Mouse (Mus musculus): Measurements from ENCODE around the gene Foxp4. TPM values are rescaled to one million over a fixed set of nuclear protein-coding genes. Genes with fewer than 3 reads are reported as not detected.

The Foxp4 gene
- polyA plus RNA-seq, 1 experiment from 2014 or later = 13.9 TPM

DNA sequence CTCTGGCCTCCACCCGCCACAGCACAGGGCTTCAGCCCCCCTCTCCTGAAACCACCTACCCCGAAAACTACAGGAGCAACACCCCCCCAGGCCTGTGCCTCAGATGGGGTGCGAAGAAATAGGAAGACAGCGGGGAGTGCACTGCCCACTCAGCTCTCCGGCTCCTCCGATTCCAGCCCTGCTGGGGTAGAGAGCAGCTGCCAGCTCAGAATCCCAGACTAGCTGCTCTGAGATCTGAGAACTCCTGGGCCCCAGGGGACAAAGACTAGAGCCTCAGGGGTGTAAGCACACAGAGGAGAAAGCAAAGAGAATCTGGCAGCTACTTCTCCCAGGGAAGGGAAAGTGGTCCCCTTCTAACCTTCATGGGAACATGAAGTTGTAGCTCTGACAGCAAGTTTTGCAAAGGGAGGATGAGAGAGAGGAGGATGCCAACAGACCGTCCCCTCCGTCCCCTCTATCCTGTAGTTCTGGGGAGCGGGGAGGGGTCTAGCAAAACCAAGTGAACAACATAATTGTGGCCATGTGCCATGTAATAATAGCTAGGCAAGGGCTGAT, 17.0 kb downstream of the Foxp4 start:
- Histone ChIP-seq H3K9ac (ENCODE audit: low read length) (peak overlapping the region; percentile 54), H3K27me3 (ENCODE audit: control insufficient read depth, insufficient read depth, low read length) (no peaks in the 10 kb centered on the region), H3K4me2 (ENCODE audit: low read depth, low read length) (no peak overlapping the region), H3K4me1 (ENCODE audit: control insufficient read depth, insufficient read depth, low read length) (peaks cover 48% of the 10 kb centered on the region), H3K36me3 (ENCODE audit: control insufficient read depth, insufficient read depth, low read length) (peaks cover 5% of the 10 kb centered on the region), H3K4me3 (replicated peaks; ENCODE audit: low read length) (no peak overlapping the region), H3K9me3 (replicated peaks; ENCODE audit: control insufficient read depth, low read length) (no peaks in the 10 kb centered on the region), H3K27ac (ENCODE audit: low read length) (peak overlapping the region; percentile 27; the same call in 1 of the 2 replicates)
- 50% methylated on average over 9 of the region's 9 CpGs for WGBS
- no peak for ATAC-seq (ENCODE audit: insufficient read depth, low FRiP score)

DNA sequence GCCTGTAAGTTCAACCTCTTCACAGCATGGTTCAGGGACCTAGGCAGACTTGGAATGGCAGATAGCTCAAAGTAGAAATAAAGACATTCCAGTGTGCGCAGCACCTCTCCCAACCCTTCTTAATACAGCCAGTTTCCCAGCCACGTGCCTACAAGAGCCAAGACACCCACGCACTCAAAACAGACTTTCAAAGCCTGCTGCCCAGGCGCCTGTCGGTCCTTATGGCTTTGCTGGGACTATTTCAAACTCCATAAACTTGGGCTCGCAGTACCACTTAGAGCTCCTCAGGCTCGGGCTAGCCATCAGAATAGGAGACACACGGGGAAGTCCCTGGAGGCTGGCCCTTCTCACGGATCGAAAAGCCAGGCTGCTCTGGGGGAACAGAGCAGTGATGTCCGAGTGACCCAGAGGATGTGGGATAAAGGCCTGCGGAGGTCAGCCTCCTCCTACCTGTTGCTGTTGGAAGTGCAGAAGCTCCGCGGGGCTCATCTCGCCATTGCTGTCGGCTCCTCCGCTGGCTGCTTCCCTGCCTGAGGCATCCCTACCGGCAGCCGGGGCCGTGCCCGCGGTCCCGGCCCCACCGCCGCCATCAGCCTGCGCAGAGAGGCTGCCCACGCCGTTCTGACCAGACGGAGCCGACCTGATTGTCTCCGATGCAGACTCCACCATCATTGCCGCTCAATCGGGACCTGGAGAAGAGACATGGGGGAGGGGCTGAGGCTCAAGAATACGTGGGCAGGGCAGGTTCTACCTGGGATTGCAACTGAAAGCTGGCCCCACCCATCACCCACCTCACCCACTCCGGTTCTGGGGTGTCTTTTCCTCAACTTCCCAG, 20.4 kb downstream of the Foxp4 start:
- no peaks in the 10 kb centered on the region for H3K9me3 ChIP-seq (replicated peaks; ENCODE audit: control insufficient read depth, low read length)
- peaks cover 35% of the 10 kb centered on the region for H3K4me1 ChIP-seq (ENCODE audit: control insufficient read depth, insufficient read depth, low read length)
- peaks cover 14% of the 10 kb centered on the region for H3K36me3 ChIP-seq (ENCODE audit: control insufficient read depth, insufficient read depth, low read length)
- 42% methylated on average over 35 of the region's 35 CpGs for WGBS
- H3K4me3 ChIP-seq (replicated peaks; ENCODE audit: low read length) = no peak overlapping the region
- H3K27ac ChIP-seq (ENCODE audit: low read length) = no peak overlapping the region
- H3K4me2 ChIP-seq (ENCODE audit: low read depth, low read length) = no peak overlapping the region
- ATAC-seq (ENCODE audit: insufficient read depth, low FRiP score) = no peak
- no peak overlapping the region for H3K9ac ChIP-seq (ENCODE audit: low read length)
- H3K27me3 ChIP-seq (ENCODE audit: control insufficient read depth, insufficient read depth, low read length) = no peaks in the 10 kb centered on the region

DNA sequence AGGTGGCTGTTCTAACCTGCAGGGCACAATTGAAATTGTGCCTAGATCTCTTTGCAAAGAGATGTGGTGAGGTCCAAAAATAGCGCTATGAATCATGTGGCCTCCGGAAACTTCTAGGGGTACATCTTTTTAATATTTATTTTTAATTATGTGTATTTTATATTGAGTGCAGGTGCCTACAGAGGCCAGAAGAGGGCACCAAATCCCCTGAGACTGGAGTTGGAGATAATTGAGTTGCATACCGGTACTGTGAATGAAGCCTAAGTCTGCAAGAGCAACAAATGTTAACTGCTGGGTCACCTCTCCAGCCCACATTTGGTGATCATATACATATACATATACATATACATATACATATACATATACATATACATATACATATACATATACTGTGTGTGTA, 22.7 kb downstream of the Foxp4 start:
- peaks cover 14% of the 10 kb centered on the region for H3K36me3 ChIP-seq (ENCODE audit: control insufficient read depth, insufficient read depth, low read length)
- no peaks in the 10 kb centered on the region for H3K9me3 ChIP-seq (replicated peaks; ENCODE audit: control insufficient read depth, low read length)
- H3K27me3 ChIP-seq (ENCODE audit: control insufficient read depth, insufficient read depth, low read length) = no peaks in the 10 kb centered on the region
- WGBS = 73% methylated on average over 3 of the region's 3 CpGs
- no peak overlapping the region for H3K9ac ChIP-seq (ENCODE audit: low read length)
- H3K4me1 ChIP-seq (ENCODE audit: control insufficient read depth, insufficient read depth, low read length) = peaks cover 30% of the 10 kb centered on the region
- no peak overlapping the region for H3K4me2 ChIP-seq (ENCODE audit: low read depth, low read length)
- no peak overlapping the region for H3K4me3 ChIP-seq (replicated peaks; ENCODE audit: low read length)
- no peak overlapping the region for H3K27ac ChIP-seq (ENCODE audit: low read length)
- ATAC-seq (ENCODE audit: insufficient read depth, low FRiP score) = no peak

DNA sequence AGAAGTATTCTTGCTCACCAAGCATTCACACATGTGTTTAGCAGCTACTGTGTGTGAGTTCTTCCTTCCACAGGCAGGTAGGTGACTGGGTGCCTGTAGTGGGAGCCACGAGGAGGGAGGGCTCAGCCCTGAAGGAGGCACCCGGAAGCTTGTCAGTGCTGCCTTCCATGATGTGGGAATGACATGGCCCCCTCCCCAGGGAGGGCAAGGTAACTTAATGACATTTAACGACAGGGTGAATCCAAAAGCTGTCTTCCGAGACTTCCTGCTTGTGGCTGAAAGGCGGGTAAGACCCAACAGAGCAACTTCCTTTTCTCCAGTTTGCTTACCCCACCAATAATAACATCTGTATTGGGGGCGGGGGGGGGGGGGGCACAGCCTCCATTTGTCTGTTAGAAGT, 23.7 kb downstream of the Foxp4 start:
- no peak overlapping the region for H3K9ac ChIP-seq (ENCODE audit: low read length)
- H3K9me3 ChIP-seq (replicated peaks; ENCODE audit: control insufficient read depth, low read length) = no peaks in the 10 kb centered on the region
- H3K4me3 ChIP-seq (replicated peaks; ENCODE audit: low read length) = no peak overlapping the region
- peaks cover 14% of the 10 kb centered on the region for H3K36me3 ChIP-seq (ENCODE audit: control insufficient read depth, insufficient read depth, low read length)
- no peak overlapping the region for H3K4me2 ChIP-seq (ENCODE audit: low read depth, low read length)
- H3K27ac ChIP-seq (ENCODE audit: low read length) = no peak overlapping the region
- H3K27me3 ChIP-seq (ENCODE audit: control insufficient read depth, insufficient read depth, low read length) = no peaks in the 10 kb centered on the region
- WGBS = 52% methylated on average over 6 of the region's 6 CpGs
- peaks cover 26% of the 10 kb centered on the region for H3K4me1 ChIP-seq (ENCODE audit: control insufficient read depth, insufficient read depth, low read length)
- no peak for ATAC-seq (ENCODE audit: insufficient read depth, low FRiP score)

DNA sequence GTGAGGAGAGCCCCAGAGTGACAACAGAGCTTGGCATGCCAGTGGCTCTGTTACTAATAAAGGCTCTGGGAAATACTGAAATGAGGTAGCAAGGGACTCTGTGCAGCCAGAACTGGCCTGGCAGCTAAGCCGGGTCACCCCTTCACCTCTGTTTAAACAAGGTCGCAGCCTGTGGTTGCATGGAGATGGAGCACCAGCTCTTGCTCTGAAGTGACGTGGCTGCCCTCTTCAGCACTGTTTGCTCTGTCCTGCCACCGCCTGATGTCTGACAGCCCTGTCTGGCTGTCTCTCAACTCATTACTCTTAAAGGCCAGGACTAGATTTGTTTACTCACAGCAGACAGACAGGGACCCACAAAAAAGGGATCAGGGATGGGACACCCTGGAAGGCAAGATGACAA, 25.3 kb downstream of the Foxp4 start:
- H3K9me3 ChIP-seq (replicated peaks; ENCODE audit: control insufficient read depth, low read length) = no peaks in the 10 kb centered on the region
- no peaks in the 10 kb centered on the region for H3K27me3 ChIP-seq (ENCODE audit: control insufficient read depth, insufficient read depth, low read length)
- ATAC-seq (ENCODE audit: insufficient read depth, low FRiP score) = no peak
- 0 out of 2 replicates have a peak overlapping the region, but pooled peaks have one; percentile 20 for H3K27ac ChIP-seq (ENCODE audit: low read length)
- H3K9ac ChIP-seq (ENCODE audit: low read length) = no peak overlapping the region
- H3K4me1 ChIP-seq (ENCODE audit: control insufficient read depth, insufficient read depth, low read length) = peaks cover 26% of the 10 kb centered on the region
- 34% methylated on average over 4 of the region's 4 CpGs for WGBS
- no peak overlapping the region for H3K4me2 ChIP-seq (ENCODE audit: low read depth, low read length)
- peaks cover 16% of the 10 kb centered on the region for H3K36me3 ChIP-seq (ENCODE audit: control insufficient read depth, insufficient read depth, low read length)
- H3K4me3 ChIP-seq (replicated peaks; ENCODE audit: low read length) = no peak overlapping the region

GRCm38 (mm10) chr17:47897956-47898752, 26.3 kb downstream of the Foxp4 start:
- WGBS = 8% methylated on average over 9 of the region's 9 CpGs
- H3K4me2 ChIP-seq (ENCODE audit: low read depth, low read length) = peak overlapping the region; percentile 28; the same call in 1 of the 2 replicates

DNA sequence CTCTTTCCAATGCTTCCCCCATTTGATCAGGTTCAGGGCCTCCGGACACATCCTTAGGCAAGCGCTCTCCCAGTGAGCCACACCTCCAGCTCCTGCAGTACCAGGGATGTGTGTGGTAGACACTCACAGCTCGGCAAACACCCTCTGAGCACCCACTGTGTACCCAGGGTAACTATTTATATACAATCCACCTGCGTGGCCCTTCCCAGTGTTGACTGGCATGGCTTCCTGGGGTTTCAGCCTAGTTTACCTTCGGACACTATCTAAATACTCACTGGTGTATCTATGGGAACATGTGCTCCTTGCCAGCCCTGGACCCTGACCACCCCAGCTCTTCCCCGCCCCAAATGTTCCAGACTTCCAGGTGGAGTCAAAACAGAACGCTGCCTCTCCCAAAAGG, 34.7 kb downstream of the Foxp4 start:
- H3K4me1 ChIP-seq (ENCODE audit: control insufficient read depth, insufficient read depth, low read length) = peaks cover 34% of the 10 kb centered on the region
- no peak overlapping the region for H3K4me3 ChIP-seq (replicated peaks; ENCODE audit: low read length)
- H3K27ac ChIP-seq (ENCODE audit: low read length) = peak overlapping the region; percentile 92
- no peaks in the 10 kb centered on the region for H3K36me3 ChIP-seq (ENCODE audit: control insufficient read depth, insufficient read depth, low read length)
- H3K9ac ChIP-seq (ENCODE audit: low read length) = no peak overlapping the region
- ATAC-seq (ENCODE audit: insufficient read depth, low FRiP score) = peak; percentile 70
- WGBS = 46% methylated on average over 7 of the region's 7 CpGs
- H3K27me3 ChIP-seq (ENCODE audit: control insufficient read depth, insufficient read depth, low read length) = no peaks in the 10 kb centered on the region
- no peaks in the 10 kb centered on the region for H3K9me3 ChIP-seq (replicated peaks; ENCODE audit: control insufficient read depth, low read length)
- no peak overlapping the region for H3K4me2 ChIP-seq (ENCODE audit: low read depth, low read length)

More at GRCm38 (mm10) chr17:47897956-47898752, 26.3 kb downstream of the Foxp4 start:
- Histone ChIP-seq H3K36me3 (ENCODE audit: control insufficient read depth, insufficient read depth, low read length) (peaks cover 16% of the 10 kb centered on the region), H3K27me3 (ENCODE audit: control insufficient read depth, insufficient read depth, low read length) (no peaks in the 10 kb centered on the region), H3K4me3 (replicated peaks; ENCODE audit: low read length) (no peak overlapping the region), H3K9ac (ENCODE audit: low read length) (peak overlapping the region; percentile 31), H3K27ac (ENCODE audit: low read length) (peak overlapping the region; percentile 69), H3K9me3 (replicated peaks; ENCODE audit: control insufficient read depth, low read length) (no peaks in the 10 kb centered on the region), H3K4me1 (ENCODE audit: control insufficient read depth, insufficient read depth, low read length) (peaks cover 26% of the 10 kb centered on the region)
- ATAC-seq (ENCODE audit: insufficient read depth, low FRiP score) = peak; percentile 91

DNA sequence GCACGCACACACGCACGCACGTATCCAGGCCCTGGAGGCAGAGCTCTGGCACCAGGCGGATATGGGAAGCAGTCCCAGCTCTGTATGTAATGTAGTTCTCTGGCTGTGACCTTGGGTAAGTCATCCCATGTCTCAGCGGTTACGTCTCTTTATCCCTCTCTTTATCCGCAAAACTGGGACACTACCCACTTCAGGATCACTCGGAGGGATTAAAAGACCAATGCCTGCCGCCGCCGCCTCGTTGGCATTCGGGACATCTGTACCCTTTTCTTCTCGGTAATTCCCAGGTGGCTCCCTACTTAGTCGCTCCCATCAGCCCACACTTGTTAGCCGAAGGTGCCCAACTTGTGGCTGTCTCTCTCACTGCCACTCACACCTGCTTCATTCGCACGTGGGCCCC, 35.2 kb downstream of the Foxp4 start:
- H3K9ac ChIP-seq (ENCODE audit: low read length) = no peak overlapping the region
- no peak overlapping the region for H3K4me2 ChIP-seq (ENCODE audit: low read depth, low read length)
- no peaks in the 10 kb centered on the region for H3K36me3 ChIP-seq (ENCODE audit: control insufficient read depth, insufficient read depth, low read length)
- no peak overlapping the region for H3K4me3 ChIP-seq (replicated peaks; ENCODE audit: low read length)
- peaks cover 34% of the 10 kb centered on the region for H3K4me1 ChIP-seq (ENCODE audit: control insufficient read depth, insufficient read depth, low read length)
- no peak for ATAC-seq (ENCODE audit: insufficient read depth, low FRiP score)
- H3K9me3 ChIP-seq (replicated peaks; ENCODE audit: control insufficient read depth, low read length) = no peaks in the 10 kb centered on the region
- 50% methylated on average over 19 of the region's 19 CpGs for WGBS
- no peaks in the 10 kb centered on the region for H3K27me3 ChIP-seq (ENCODE audit: control insufficient read depth, insufficient read depth, low read length)
- peak overlapping the region; percentile 92 for H3K27ac ChIP-seq (ENCODE audit: low read length)

GRCm38 (mm10) chr17:47888641-47889040, 35.8 kb downstream of the Foxp4 start:
- WGBS = 55% methylated on average over 7 of the region's 7 CpGs
- H3K27me3 ChIP-seq (ENCODE audit: control insufficient read depth, insufficient read depth, low read length) = no peaks in the 10 kb centered on the region
- no peak overlapping the region for H3K4me3 ChIP-seq (replicated peaks; ENCODE audit: low read length)
- ATAC-seq (ENCODE audit: insufficient read depth, low FRiP score) = no peak
- no peaks in the 10 kb centered on the region for H3K36me3 ChIP-seq (ENCODE audit: control insufficient read depth, insufficient read depth, low read length)
- no peaks in the 10 kb centered on the region for H3K9me3 ChIP-seq (replicated peaks; ENCODE audit: control insufficient read depth, low read length)
- H3K4me2 ChIP-seq (ENCODE audit: low read depth, low read length) = no peak overlapping the region
- peaks cover 34% of the 10 kb centered on the region for H3K4me1 ChIP-seq (ENCODE audit: control insufficient read depth, insufficient read depth, low read length)
- H3K27ac ChIP-seq (ENCODE audit: low read length) = peak overlapping the region; percentile 92
- H3K9ac ChIP-seq (ENCODE audit: low read length) = no peak overlapping the region

Measured in stomach, embryonic 16.5 days (tissue).